Mouse (Mus musculus): Measurements from ENCODE around the gene Hsf4.
"Not testable (repeated sequence)": the region's sequence is repeated elsewhere in the genome, so short reads cannot be mapped to it uniquely, and the experiment has no call there.

Hsf4 gene

GRCm38 (mm10) chr8:105286907-105287306 lies 17.3 kb downstream of the Hsf4 start:
- DNase-seq: no peak

- no peak for DNase-seq
Observed at GRCm38 (mm10) chr8:105288231-105288630, 18.6 kb downstream of the Hsf4 start.

GRCm38 (mm10) chr8:105288958-105289732 lies 19.5 kb downstream of the Hsf4 start:
- peak; percentile 88 for DNase-seq

GRCm38 (mm10) chr8:105289805-105290460 lies 20.3 kb downstream of the Hsf4 start, which contains the start of gene 4931428F04Rik:
TSS of gene 4931428F04Rik (minus strand) at chr8:105289864.
- peak; percentile 55 for DNase-seq

- peak; percentile 91 for DNase-seq
Observed at GRCm38 (mm10) chr8:105290554-105291314, 21.1 kb downstream of the Hsf4 start.

- not testable (repeated sequence) for DNase-seq
Observed at GRCm38 (mm10) chr8:105291364-105291763, 21.8 kb downstream of the Hsf4 start.

GRCm38 (mm10) chr8:105291802-105292201 lies 22.2 kb downstream of the Hsf4 start:
- not testable (repeated sequence) for DNase-seq

GRCm38 (mm10) chr8:105292471-105292870 lies 22.9 kb downstream of the Hsf4 start:
- DNase-seq: no peak

- DNase-seq: no peak
Observed at GRCm38 (mm10) chr8:105293405-105293804, 23.8 kb downstream of the Hsf4 start.

- DNase-seq: no peak
Observed at GRCm38 (mm10) chr8:105294776-105295175, 25.2 kb downstream of the Hsf4 start.

GRCm38 (mm10) chr8:105295256-105295655 lies 25.7 kb downstream of the Hsf4 start:
- no peak for DNase-seq

- DNase-seq: no peak
Observed at GRCm38 (mm10) chr8:105295895-105296573, 26.4 kb downstream of the Hsf4 start, which contains the start of gene Exoc3l. TSS of gene Exoc3l (minus strand) at chr8:105296101.

- peak; percentile 95 for DNase-seq
Observed at GRCm38 (mm10) chr8:105297511-105298192, 28.1 kb downstream of the Hsf4 start, which contains the start of gene E2f4. TSS of gene E2f4 (plus strand) at chr8:105297663.

GRCm38 (mm10) chr8:105298351-105299252 lies 29.0 kb downstream of the Hsf4 start:
- DNase-seq: peak; percentile 68

- peak; percentile 95 for DNase-seq
Observed at GRCm38 (mm10) chr8:105299962-105300361, 30.4 kb downstream of the Hsf4 start.

- DNase-seq: no peak
Observed at GRCm38 (mm10) chr8:105303396-105303795, 33.8 kb downstream of the Hsf4 start.

- DNase-seq: no peak
Observed at GRCm38 (mm10) chr8:105303874-105304273, 34.3 kb downstream of the Hsf4 start.

GRCm38 (mm10) chr8:105304325-105305210 lies 35.0 kb downstream of the Hsf4 start:
- peak; percentile 56 for DNase-seq

Measured in liver (tissue).